Mouse (Mus musculus): ENCODE measurements at regions not wholly inside any gene's neighbourhood (a gene's known extent, or its start where the extent isn't known, plus 50 kb on each side); places are given as distances from the start of the nearest gene placed in this dataset.
"Not testable (repeated sequence)": the region's sequence is repeated elsewhere in the genome, so short reads cannot be mapped to it uniquely, and the experiment has no call there.

- no peak for DNase-seq (ENCODE audit: low read depth, low spot score)
These were observed 241.8 kb downstream of the Gadd45g start for GRCm38 (mm10) chr13:52088319-52088718.

GRCm38 (mm10) chr13:52090365-52090764, 243.9 kb downstream of the Gadd45g start:
- DNase-seq (ENCODE audit: low read depth, low spot score) = peak; percentile 59

- no peak for DNase-seq (ENCODE audit: low read depth, low spot score)
These were observed 248.3 kb downstream of the Gadd45g start for GRCm38 (mm10) chr13:52094785-52095184.

GRCm38 (mm10) chr13:52096506-52096905, 250.0 kb downstream of the Gadd45g start:
- no peak for DNase-seq (ENCODE audit: low read depth, low spot score)

GRCm38 (mm10) chr13:52105989-52106642, 259.6 kb downstream of the Gadd45g start:
- no peak for DNase-seq (ENCODE audit: low read depth, low spot score)

GRCm38 (mm10) chr13:52108349-52108921, 262.0 kb downstream of the Gadd45g start:
- DNase-seq (ENCODE audit: low read depth, low spot score) = no peak

GRCm38 (mm10) chr13:52109039-52109759, 262.7 kb downstream of the Gadd45g start:
- no peak for DNase-seq (ENCODE audit: low read depth, low spot score)

GRCm38 (mm10) chr13:52110750-52111149, 264.3 kb downstream of the Gadd45g start:
- no peak for DNase-seq (ENCODE audit: low read depth, low spot score)

GRCm38 (mm10) chr13:52113549-52113948, 267.1 kb downstream of the Gadd45g start:
- peak; percentile 81 for DNase-seq (ENCODE audit: low read depth, low spot score)

GRCm38 (mm10) chr13:52114431-52114830, 268.0 kb downstream of the Gadd45g start:
- peak; percentile 74 for DNase-seq (ENCODE audit: low read depth, low spot score)

GRCm38 (mm10) chr13:52114962-52115361, 268.5 kb downstream of the Gadd45g start:
- no peak for DNase-seq (ENCODE audit: low read depth, low spot score)

GRCm38 (mm10) chr13:52116241-52116640, 269.8 kb downstream of the Gadd45g start:
- no peak for DNase-seq (ENCODE audit: low read depth, low spot score)

- no peak for DNase-seq (ENCODE audit: low read depth, low spot score)
These were observed 270.3 kb downstream of the Gadd45g start for GRCm38 (mm10) chr13:52116756-52117155.

GRCm38 (mm10) chr13:52120795-52121194, 274.3 kb downstream of the Gadd45g start:
- DNase-seq (ENCODE audit: low read depth, low spot score) = no peak

GRCm38 (mm10) chr13:52125037-52125436, 278.6 kb downstream of the Gadd45g start:
- peak; percentile 52 for DNase-seq (ENCODE audit: low read depth, low spot score)

- DNase-seq (ENCODE audit: low read depth, low spot score) = no peak
These were observed 281.3 kb downstream of the Gadd45g start for GRCm38 (mm10) chr13:52127751-52128150.

- no peak for DNase-seq (ENCODE audit: low read depth, low spot score)
These were observed 283.0 kb downstream of the Gadd45g start for GRCm38 (mm10) chr13:52129466-52129865.

GRCm38 (mm10) chr13:52133202-52133601, 286.7 kb downstream of the Gadd45g start:
- no peak for DNase-seq (ENCODE audit: low read depth, low spot score)

- DNase-seq (ENCODE audit: low read depth, low spot score) = no peak
These were observed 292.0 kb downstream of the Gadd45g start for GRCm38 (mm10) chr13:52138331-52138945.

GRCm38 (mm10) chr13:52139140-52139809, 292.8 kb downstream of the Gadd45g start:
- peak; percentile 32 for DNase-seq (ENCODE audit: low read depth, low spot score)

- DNase-seq (ENCODE audit: low read depth, low spot score) = no peak
These were observed 293.7 kb downstream of the Gadd45g start for GRCm38 (mm10) chr13:52140221-52140620.

- DNase-seq (ENCODE audit: low read depth, low spot score) = not testable (repeated sequence)
These were observed 297.6 kb downstream of the Gadd45g start for GRCm38 (mm10) chr13:52144066-52144465.

Measured in brain, adult 2 months (tissue).